Mouse (Mus musculus) brown adipose tissue, adult 24 weeks (tissue): ENCODE data around the gene Gm5475. TPM values are rescaled to one million over a fixed set of nuclear protein-coding genes. Genes with fewer than 3 reads are reported as not detected.

Source experiments
- H3K27ac ChIP-seq: fragments of 200-500 bp; replicated peaks from 2 replicates; pipeline ENCODE4 v1.5.1; 2012; ENCODE audit warnings: low read depth, mild to moderate bottlenecking, low read length
- H3K4me1 ChIP-seq: fragments of 200-500 bp; 2 replicates; pipeline ENCODE4 v1.6.1; 2012; ENCODE audit warnings: low read length, mixed read lengths; ENCODE audit not compliant: control insufficient read depth, insufficient read depth, insufficient read length
- H3K4me3 ChIP-seq: fragments of 200-500 bp; 2 replicates; pipeline ENCODE4 v1.5.1; 2012; ENCODE audit warnings: low read depth, mild to moderate bottlenecking, low read length, moderate library complexity; ENCODE audit not compliant: insufficient read depth
- polyA plus RNA-seq: library from polyadenylated mRNA; stranded (reverse); fragments of >200 nt; gene quantifications from 2 replicates; pipeline ENCODE4 v1.2.4, GENCODE M21; 2012; ENCODE audit not compliant: missing spikeins, insufficient read depth, insufficient read length

Gene Gm5475
- polyA plus RNA-seq, 1 experiment: not detected

DNA sequence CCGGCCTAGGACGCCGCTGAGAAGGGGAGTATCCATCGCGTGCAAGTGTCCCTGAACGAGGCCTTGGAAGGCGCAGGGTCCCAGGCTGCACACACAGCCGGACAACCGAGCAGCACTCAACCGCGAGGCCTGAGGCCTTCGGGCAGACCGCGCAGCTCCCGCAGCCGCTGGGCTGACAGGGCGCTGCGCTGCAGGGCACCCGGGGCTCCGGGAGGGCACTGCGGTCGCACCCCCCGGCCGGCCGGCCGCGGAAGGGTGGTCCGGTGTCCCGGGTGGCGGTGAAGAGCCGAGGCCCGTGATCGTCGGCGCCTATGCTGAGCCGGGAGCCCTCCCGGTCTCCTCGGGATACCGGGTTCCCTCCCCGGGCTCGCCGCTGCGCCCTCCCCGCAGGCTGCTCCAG lies 529 bp downstream of the Gm5475 start:
- H3K4me1 ChIP-seq: peaks cover 14% of the 10 kb centered on the region; the same call in 1 of the 2 replicates
- H3K27ac ChIP-seq: peak overlapping the region; percentile 3; the same call in 1 of the 2 replicates
- peak overlapping the region; percentile 79 for H3K4me3 ChIP-seq

- peak overlapping the region; percentile 3; the same call in 1 of the 2 replicates for H3K27ac ChIP-seq
- H3K4me1 ChIP-seq: peaks cover 12% of the 10 kb centered on the region; the same call in 1 of the 2 replicates
- H3K4me3 ChIP-seq: peak overlapping the region; percentile 79
Observed at GRCm38 (mm10) chr15:100422899-100423860, 1.2 kb downstream of the Gm5475 start.

GRCm38 (mm10) chr15:100423916-100424315 lies 2.0 kb downstream of the Gm5475 start:
- Histone ChIP-seq H3K4me1 (peaks cover 12% of the 10 kb centered on the region; the same call in 1 of the 2 replicates), H3K4me3 (peak overlapping the region; percentile 23), H3K27ac (no peak overlapping the region)

GRCm38 (mm10) chr15:100424396-100425122 lies 2.6 kb downstream of the Gm5475 start, which contains the start of gene Slc11a2:
TSS of gene Slc11a2 (minus strand) at chr15:100425072.
- Histone ChIP-seq H3K27ac (no peak within 1 kb of the TSS), H3K4me1 (peaks cover 12% of the 10 kb centered on the region; the same call in 1 of the 2 replicates), H3K4me3 (peak within 1 kb of the TSS; percentile 23)

GRCm38 (mm10) chr15:100428296-100428905 lies 6.5 kb downstream of the Gm5475 start:
- Histone ChIP-seq H3K4me1 (no peaks in the 10 kb centered on the region), H3K4me3 (no peak overlapping the region), H3K27ac (no peak overlapping the region)

GRCm38 (mm10) chr15:100429959-100430565 lies 8.1 kb downstream of the Gm5475 start:
- Histone ChIP-seq H3K4me1 (no peaks in the 10 kb centered on the region), H3K27ac (no peak overlapping the region)

DNA sequence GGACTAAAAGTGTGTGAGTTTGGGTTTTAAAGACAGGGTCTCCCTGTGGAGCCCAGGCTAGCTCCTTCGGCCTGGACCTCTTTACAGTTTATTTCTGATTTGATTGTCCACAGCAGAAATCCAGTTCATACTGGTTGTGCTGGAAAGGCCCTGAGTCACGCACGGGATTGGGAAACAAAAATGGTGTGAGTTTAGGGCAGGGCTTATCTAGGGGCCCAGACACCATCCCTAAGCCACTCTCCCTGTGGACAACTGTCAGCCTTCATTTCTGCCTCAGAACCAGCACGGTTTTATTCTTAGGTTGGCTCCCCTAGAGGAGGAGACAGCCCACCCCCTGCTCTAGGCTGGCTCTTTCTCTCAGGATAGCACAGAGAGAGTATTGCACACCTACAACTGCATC lies 11.3 kb downstream of the Gm5475 start:
- Histone ChIP-seq H3K27ac (no peak overlapping the region), H3K4me1 (no peaks in the 10 kb centered on the region), H3K4me3 (no peak overlapping the region)

More at GRCm38 (mm10) chr15:100429959-100430565, 8.1 kb downstream of the Gm5475 start:
- H3K4me3 ChIP-seq: no peak overlapping the region

DNA sequence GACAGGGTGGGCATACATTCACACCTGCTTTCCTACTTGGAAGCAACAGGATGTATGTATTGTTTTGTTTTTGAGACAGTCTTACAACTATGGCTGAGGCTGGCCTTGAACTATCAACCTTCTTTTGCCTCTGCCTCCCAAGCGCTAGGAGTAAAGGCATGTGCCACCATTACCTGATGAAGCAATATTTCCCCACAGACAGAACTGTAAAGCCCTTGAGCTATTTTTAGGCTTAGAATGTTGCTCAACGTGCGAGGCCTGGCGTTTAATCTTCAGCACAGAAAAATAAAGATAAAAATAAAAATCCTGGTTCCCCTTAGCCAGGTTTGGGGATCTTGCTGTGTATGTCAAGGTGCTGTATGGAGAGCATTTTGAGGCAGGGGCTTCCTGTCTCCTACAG lies 14.2 kb downstream of the Gm5475 start:
- peak overlapping the region; percentile 78 for H3K27ac ChIP-seq
- H3K4me3 ChIP-seq: no peak overlapping the region

DNA sequence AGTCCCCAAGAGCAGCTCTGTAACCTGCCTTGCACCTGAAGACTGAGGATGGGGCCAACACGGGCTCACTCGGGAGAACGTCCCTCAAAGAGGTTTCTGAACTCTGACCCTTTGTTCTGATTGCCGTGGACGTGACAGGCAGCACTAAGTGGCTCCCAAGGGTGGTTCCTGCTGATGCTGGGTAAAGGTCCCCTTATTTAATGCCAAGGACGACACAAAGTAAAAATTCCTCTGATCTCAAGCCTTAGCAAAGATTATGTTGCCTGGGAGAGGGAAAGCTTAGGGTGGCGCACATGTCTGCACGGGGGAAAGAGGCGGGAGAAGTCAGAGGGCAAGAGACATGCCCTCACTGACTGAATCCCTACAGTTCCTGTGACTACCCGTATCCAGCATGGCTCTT lies 14.6 kb downstream of the Gm5475 start:
- H3K4me1 ChIP-seq: no peaks in the 10 kb centered on the region
- no peak overlapping the region for H3K4me3 ChIP-seq
- peak overlapping the region; percentile 69 for H3K27ac ChIP-seq

More for the DNA sequence above, 14.2 kb downstream of the Gm5475 start:
- no peaks in the 10 kb centered on the region for H3K4me1 ChIP-seq

- H3K4me3 ChIP-seq: peak overlapping the region; percentile 59
- H3K27ac ChIP-seq: peak overlapping the region; percentile 88
- no peaks in the 10 kb centered on the region for H3K4me1 ChIP-seq
Observed at GRCm38 (mm10) chr15:100443126-100443922, 21.4 kb downstream of the Gm5475 start.

- Histone ChIP-seq H3K4me1 (no peaks in the 10 kb centered on the region), H3K27ac (no peak overlapping the region), H3K4me3 (no peak overlapping the region)
Observed at GRCm38 (mm10) chr15:100446887-100447286, 24.9 kb downstream of the Gm5475 start.

DNA sequence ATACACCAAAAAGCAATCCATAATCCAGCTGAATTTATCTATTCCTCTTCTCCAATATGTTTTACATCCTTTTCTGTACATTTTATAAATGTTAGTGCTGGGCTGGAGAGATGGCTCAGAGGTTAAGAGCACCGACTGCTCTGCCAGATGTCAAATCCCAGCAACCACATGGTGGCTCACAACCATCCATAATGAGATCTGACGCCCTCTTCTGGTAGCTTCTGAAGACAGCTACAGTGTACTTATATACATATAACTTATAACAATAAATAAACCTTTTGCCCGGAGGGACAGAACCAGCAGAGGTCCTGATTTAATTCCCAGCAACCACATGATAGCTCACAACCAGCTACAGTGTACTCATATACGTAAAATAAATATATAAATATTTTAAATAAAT lies 26.6 kb downstream of the Gm5475 start:
- H3K4me3 ChIP-seq: no peak overlapping the region
- no peaks in the 10 kb centered on the region for H3K4me1 ChIP-seq
- no peak overlapping the region for H3K27ac ChIP-seq

- H3K27ac ChIP-seq: peak overlapping the region; percentile 39; the same call in 1 of the 2 replicates
- H3K4me3 ChIP-seq: no peak overlapping the region
- no peaks in the 10 kb centered on the region for H3K4me1 ChIP-seq
Observed at GRCm38 (mm10) chr15:100449495-100449894, 27.5 kb downstream of the Gm5475 start.

DNA sequence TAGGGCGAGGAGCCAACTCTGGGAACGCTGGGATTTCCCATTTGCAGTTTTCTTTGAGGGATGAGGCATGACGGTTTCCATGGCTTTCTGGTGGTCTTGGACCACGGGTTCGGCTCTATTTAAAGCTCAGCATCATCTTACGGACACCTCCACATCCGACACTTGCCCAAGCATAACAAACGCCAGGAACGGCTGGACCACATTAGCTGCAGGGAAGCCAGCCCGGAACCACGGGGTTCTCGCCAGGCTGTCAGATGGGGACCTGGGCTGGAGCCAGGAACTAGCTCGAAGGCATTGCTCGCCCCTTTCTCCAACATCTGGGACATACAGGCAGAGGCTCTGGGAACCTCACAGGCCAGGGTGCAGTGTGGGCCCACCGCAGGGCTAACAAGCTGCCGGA lies 29.3 kb downstream of the Gm5475 start:
- Histone ChIP-seq H3K4me1 (no peaks in the 10 kb centered on the region), H3K4me3 (no peak overlapping the region), H3K27ac (no peak overlapping the region)
